Mouse (Mus musculus) megakaryocyte, embryonic 14.5 days (primary cell): ENCODE data around the gene Abcc4.

ENCODE experiments used
- FLI1 ChIP-seq: IDR thresholded peaks from 2 replicates; pipeline ENCODE4 v1.6.1; 2012; ENCODE audit warnings: low read length, inconsistent platforms, mixed read lengths
- GATA1 ChIP-seq: IDR thresholded peaks from 3 replicates; pipeline ENCODE4 v1.6.1; 2012; ENCODE audit warnings: mixed read lengths, low read length, inconsistent platforms, borderline replicate concordance

DNA sequence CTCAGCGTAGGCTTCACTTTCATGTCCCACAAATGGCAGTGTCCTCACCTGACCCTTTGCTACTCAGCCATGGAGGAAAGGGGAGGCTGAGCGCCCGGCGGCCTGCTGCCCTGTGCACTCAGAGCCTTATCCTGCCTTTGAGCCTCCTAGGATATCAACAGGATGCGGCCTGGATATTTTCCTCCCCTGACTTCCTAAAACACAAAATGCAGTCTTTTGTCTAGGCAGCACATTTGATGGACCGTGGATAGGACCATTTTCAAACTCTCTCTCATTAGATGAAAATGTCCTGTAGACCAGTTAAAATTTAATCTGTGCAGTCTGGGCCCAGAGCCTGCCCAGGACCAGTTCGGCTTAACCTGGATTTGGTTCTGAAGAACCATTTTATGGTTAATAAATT lies 12.6 kb upstream of the Abcc4 start:
- TF ChIP-seq FLI1 (no peak), GATA1 (no peak)
